Mouse (Mus musculus): ENCODE data around the gene Nts.

DNA sequence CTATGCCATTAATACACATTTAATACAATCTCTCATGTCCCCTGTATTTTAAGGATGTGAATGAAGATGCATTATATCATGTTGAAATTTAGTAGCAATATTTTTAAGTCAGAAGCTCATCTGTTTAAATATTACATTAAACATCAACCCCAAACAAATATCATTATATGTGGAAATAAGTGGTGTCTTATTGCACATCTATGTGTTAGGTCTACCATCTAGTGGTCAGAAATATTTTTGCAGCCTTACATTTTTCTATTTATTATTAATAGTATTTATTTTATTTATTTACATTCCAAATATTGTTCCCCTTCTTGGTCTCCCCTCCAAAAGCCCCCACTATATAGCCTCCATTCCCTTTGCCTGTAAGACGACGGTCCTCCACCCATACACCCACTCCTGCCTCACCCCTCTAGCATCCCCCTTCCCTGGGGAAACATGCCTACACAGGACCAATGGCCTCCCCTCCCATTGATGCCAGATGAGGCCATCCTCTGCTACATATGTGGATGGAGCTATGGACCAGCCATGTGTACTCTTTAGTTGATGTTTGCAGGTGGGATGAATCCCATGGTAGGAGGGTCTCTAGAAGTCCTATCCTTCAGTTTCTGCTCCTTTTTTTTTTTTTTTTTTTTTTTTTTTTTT is 45.3 kb downstream of the Nts start:
- TF ChIP-seq CTCF (IDR thresholded peaks at IDR 0.05; ENCODE audit: low read depth) (no peak), EP300 (IDR thresholded peaks at IDR 0.05; ENCODE audit: low read depth) (no peak)
